Mouse (Mus musculus): ENCODE results near the gene Micall2. TPM values are rescaled to one million over a fixed set of nuclear protein-coding genes. Genes with fewer than 3 reads are reported as not detected.

The Micall2 gene
- total RNA-seq, 1 experiment from 2014 or later, result 8.7 TPM

GRCm38 (mm10) chr5:139681832-139682630, 54.1 kb downstream of the Micall2 start:
- no peak for DNase-seq

- no peak for DNase-seq
Measured at GRCm38 (mm10) chr5:139675707-139675967, 60.5 kb downstream of the Micall2 start.

GRCm38 (mm10) chr5:139674940-139675706, 61.0 kb downstream of the Micall2 start:
- DNase-seq, result no peak

GRCm38 (mm10) chr5:139669380-139669779, 66.8 kb downstream of the Micall2 start:
- DNase-seq, result peak; percentile 58

DNA sequence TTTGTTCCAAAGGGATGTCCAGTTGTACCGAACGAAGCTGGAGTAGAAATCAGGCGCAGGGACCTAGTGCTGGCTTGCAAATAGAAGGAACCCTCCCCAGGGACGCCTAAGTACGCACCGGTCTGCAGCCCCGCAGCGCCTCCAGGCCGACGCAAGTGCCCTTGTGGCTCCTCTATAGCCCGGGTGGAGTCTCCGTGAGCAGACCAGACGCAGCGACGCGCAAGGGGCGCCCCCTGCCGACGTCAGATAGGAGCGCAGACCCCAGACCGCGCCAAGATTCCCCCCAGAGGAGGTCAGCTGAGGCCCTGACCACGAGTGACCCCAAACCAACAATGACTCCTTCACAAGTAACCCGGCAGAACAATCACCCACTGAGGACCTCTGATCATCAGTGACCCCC, 67.6 kb downstream of the Micall2 start:
- peak; percentile 85 for DNase-seq

- no peak for DNase-seq
Measured at GRCm38 (mm10) chr5:139666496-139666895, 69.6 kb downstream of the Micall2 start.

- no peak for DNase-seq
Measured at GRCm38 (mm10) chr5:139665375-139665774, 70.8 kb downstream of the Micall2 start.

DNA sequence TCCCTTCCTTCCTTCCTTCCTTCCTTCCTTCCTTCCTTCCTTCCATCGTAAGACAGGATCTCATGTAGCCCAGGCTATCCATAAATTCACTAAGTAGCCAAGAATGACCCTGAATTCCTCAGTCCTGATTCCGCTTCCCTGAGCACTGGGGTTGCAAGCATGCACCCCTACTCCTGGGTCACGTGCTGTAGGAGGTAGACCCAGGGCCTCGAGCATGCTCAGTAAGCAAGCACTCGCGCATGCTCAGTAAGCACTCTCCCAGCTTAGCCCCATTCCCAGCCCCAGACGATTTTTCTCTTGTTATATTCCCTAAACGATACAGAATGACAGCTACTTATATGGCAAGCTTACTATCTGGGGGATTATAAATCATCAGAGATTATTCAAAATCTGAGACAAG, 74.4 kb downstream of the Micall2 start:
- no peak for DNase-seq

- no peak for DNase-seq
Measured at GRCm38 (mm10) chr5:139659307-139659706, 76.8 kb downstream of the Micall2 start.

DNA sequence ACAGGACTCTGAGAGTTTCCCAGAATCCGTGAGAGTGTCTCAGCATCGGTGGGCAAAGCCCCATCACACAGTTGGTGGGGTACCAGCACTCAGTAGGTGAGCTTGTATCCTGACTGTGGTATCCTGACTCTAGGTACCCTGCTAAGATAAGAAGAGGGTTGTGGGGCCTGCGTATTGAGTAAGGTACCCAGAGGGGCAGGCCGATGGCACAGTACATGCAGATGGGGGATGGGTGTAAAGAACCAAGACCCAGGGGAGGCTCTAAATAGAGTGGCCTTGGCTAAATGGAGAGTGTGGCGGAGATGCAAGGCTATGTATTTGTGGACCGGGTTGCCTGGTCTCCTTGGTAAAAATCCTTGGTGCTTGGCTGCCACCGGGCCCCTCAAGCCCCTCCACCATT, 77.3 kb downstream of the Micall2 start:
- DNase-seq, result no peak

- DNase-seq, result no peak
Measured at GRCm38 (mm10) chr5:139657959-139658602, 78.1 kb downstream of the Micall2 start.

Small RNA genes lying within 50 kb of the gene (microRNA-seq; reads per million reads assigned to microRNA genes)
- gene Mir7037, result 0.43 to 0.76 reads per million in 2 experiments

Other genes with a start within 250 kb of the Micall2 start
- 0.15 TPM in 1 of 2 replicates, not detected in the other for gene Uncx, start 192.8 kb downstream of the Micall2 start, total RNA-seq (2021)
- gene Ints1, start 39.3 kb upstream of the Micall2 start, total RNA-seq (2021), result 46.7 and 48.2 TPM in 2 replicates
- 25.1 and 29.8 TPM in 2 replicates for gene Mafk, start 55.2 kb upstream of the Micall2 start, total RNA-seq (2021)
- gene Tmem184a, start 83.6 kb upstream of the Micall2 start, total RNA-seq (2021), result 0.56 and 0.89 TPM in 2 replicates
- gene Gm26938, start 90.1 kb upstream of the Micall2 start, total RNA-seq (2021), result not detected in 2 replicates
- gene Psmg3, start 90.5 kb upstream of the Micall2 start, total RNA-seq (2021), result 14.7 and 18.3 TPM in 2 replicates
- 1.2 and 1.4 TPM in 2 replicates for gene Elfn1, start 171.6 kb upstream of the Micall2 start, total RNA-seq (2021)

All from adrenal gland, postnatal 14 days (tissue).